Mouse (Mus musculus) forebrain, postnatal 0 days (tissue): Measurements from ENCODE around the gene Dpm2. TPM values are rescaled to one million over a fixed set of nuclear protein-coding genes. Genes with fewer than 3 reads are reported as not detected.

Source experiments
- ATAC-seq: fragments of 200-750 bp; cut with Nextera tagmentation; 2 replicates; pipeline ENCODE4 v1.8.0; 2017; ENCODE audit warnings: mild to moderate bottlenecking, moderate library complexity
- DNase-seq: peaks from one replicate; pipeline ENCODE4 v3.0.0-alpha.2; 2015
- H3K27ac ChIP-seq: fragments of 300-500 bp; sonication (generic); 2 replicates; pipeline ENCODE4 v1.5.1; 2014; ENCODE audit warnings: low read depth, mild to moderate bottlenecking, antibody characterized with exemption, low read length, moderate library complexity, mixed read lengths
- H3K27me3 ChIP-seq: fragments of 300-500 bp; sonication (generic); 2 replicates; pipeline ENCODE4 v1.6.1; 2014; ENCODE audit warnings: mild to moderate bottlenecking, low read length, mixed read lengths; ENCODE audit not compliant: insufficient read depth
- H3K36me3 ChIP-seq: fragments of 300-500 bp; sonication (generic); 2 replicates; pipeline ENCODE4 v1.6.1; 2014; ENCODE audit warnings: mild to moderate bottlenecking, moderate library complexity; ENCODE audit not compliant: insufficient read depth
- H3K4me1 ChIP-seq: fragments of 300-500 bp; sonication (generic); 2 replicates; pipeline ENCODE4 v1.6.1; 2014; ENCODE audit warnings: antibody characterized with exemption; ENCODE audit not compliant: insufficient read depth
- H3K4me2 ChIP-seq: fragments of 300-500 bp; sonication (generic); 2 replicates; pipeline ENCODE4 v1.6.1; 2014; ENCODE audit warnings: low read depth, mild to moderate bottlenecking, moderate library complexity
- H3K4me3 ChIP-seq: fragments of 300-500 bp; sonication (generic); 2 replicates; pipeline ENCODE4 v1.5.1; 2014; ENCODE audit warnings: low read depth, low read length, mixed read lengths
- H3K9ac ChIP-seq: fragments of 300-500 bp; sonication (generic); 2 replicates; pipeline ENCODE4 v1.6.1; 2014; ENCODE audit warnings: mild to moderate bottlenecking
- H3K9me3 ChIP-seq: fragments of 300-500 bp; sonication (generic); 2 replicates; pipeline ENCODE4 v1.6.1; 2016; ENCODE audit warnings: low read length
- CTCF ChIP-seq: sonication (generic); IDR thresholded peaks from 2 replicates; pipeline ENCODE4 v1.5.1; 2016; ENCODE audit warnings: antibody characterized with exemption, control low read depth, low read depth
- WGBS: fragments of 180-500 bp; shearing (Covaris S2); extraction: QIAGEN DNeasy Blood & Tissue Kit; methylation state at CpG from one replicate; pipeline ENCODE4 v1.1.7; 2014; 5-methylcytosine and 5-hydroxymethylcytosine counted together
- polyA plus RNA-seq: library from polyadenylated mRNA; unstranded; fragments of >200 nt; fragmentation: Nextera tagmentation; extraction: Ambion mirVana; gene quantifications from 2 replicates; pipeline ENCODE4 v1.2.1, GENCODE M21; 2015
- total RNA-seq: library from RNA; depleted of rRNA; stranded (reverse); fragments of >200 nt; gene quantifications from 2 replicates; pipeline ENCODE4 v1.2.3, GENCODE M21; 2014

The Dpm2 gene
- total and polyA plus RNA-seq, 2 experiments from 2014 or later = 60.5 to 142 TPM

- Histone ChIP-seq H3K9me3 (no peaks in the 10 kb centered on the region), H3K4me1 (peaks cover 7% of the 10 kb centered on the region), H3K4me2 (peak overlapping the region; percentile 61), H3K36me3 (no peaks in the 10 kb centered on the region), H3K27me3 (peaks cover 3% of the 10 kb centered on the region; the same call in 1 of the 2 replicates), H3K4me3 (peak overlapping the region; percentile 33), H3K27ac (no peak overlapping the region; the same call in 1 of the 2 replicates), H3K9ac (peak overlapping the region; percentile 40; the same call in 1 of the 2 replicates)
- ATAC-seq (peak; percentile 77), DNase-seq (peak; percentile 90)
- peak; percentile 98 for TF ChIP-seq CTCF
- 12% methylated on average over 37 of the region's 37 CpGs for WGBS
These were observed 12.5 kb downstream of the Dpm2 start for GRCm38 (mm10) chr2:32582830-32583799.

- no peak for ATAC-seq
- no peak for TF ChIP-seq CTCF
- H3K4me1 ChIP-seq = peaks cover 12% of the 10 kb centered on the region
- WGBS = 87% methylated on average over 7 of the region's 7 CpGs
- no peak overlapping the region for H3K4me3 ChIP-seq
- no peak for DNase-seq
- H3K36me3 ChIP-seq = no peaks in the 10 kb centered on the region
- no peaks in the 10 kb centered on the region for H3K27me3 ChIP-seq
- no peaks in the 10 kb centered on the region for H3K9me3 ChIP-seq
- no peak overlapping the region for H3K4me2 ChIP-seq
- no peak overlapping the region for H3K9ac ChIP-seq
- H3K27ac ChIP-seq = no peak overlapping the region
These were observed 14.6 kb downstream of the Dpm2 start for GRCm38 (mm10) chr2:32585149-32585714.

- peak within 1 kb of the TSS; percentile 57; the same call in 1 of the 2 replicates for H3K27ac ChIP-seq
These were observed 16.3 kb downstream of the Dpm2 start, which contains the start of gene St6galnac4 for GRCm38 (mm10) chr2:32586871-32587351. St6galnac4 (plus strand) TSS chr2:32587095.

GRCm38 (mm10) chr2:32587731-32588321 lies 17.2 kb downstream of the Dpm2 start:
- no peaks in the 10 kb centered on the region for H3K9me3 ChIP-seq
- H3K4me1 ChIP-seq = peaks cover 10% of the 10 kb centered on the region
- H3K4me3 ChIP-seq = peak overlapping the region; percentile 62
- no peak for DNase-seq
- peak overlapping the region; percentile 65 for H3K4me2 ChIP-seq
- H3K27ac ChIP-seq = no peak overlapping the region
- no peak for ATAC-seq
- H3K9ac ChIP-seq = peak overlapping the region; percentile 72
- 52% methylated on average over 9 of the region's 9 CpGs for WGBS
- H3K27me3 ChIP-seq = no peaks in the 10 kb centered on the region
- no peak for TF ChIP-seq CTCF
- H3K36me3 ChIP-seq = no peaks in the 10 kb centered on the region

More at GRCm38 (mm10) chr2:32586871-32587351, 16.3 kb downstream of the Dpm2 start, which contains the start of gene St6galnac4:
- Histone ChIP-seq H3K4me3 (peak within 1 kb of the TSS; percentile 62), H3K27me3 (no peaks in the 10 kb centered on the region), H3K36me3 (no peaks in the 10 kb centered on the region), H3K4me1 (peaks cover 12% of the 10 kb centered on the region), H3K9me3 (no peaks in the 10 kb centered on the region), H3K9ac (peak within 1 kb of the TSS; percentile 72), H3K4me2 (peak within 1 kb of the TSS; percentile 65)
- TF ChIP-seq CTCF = peak; percentile 64
- peak; percentile 89 for ATAC-seq
- peak; percentile 93 for DNase-seq
- WGBS = under 1% methylated on average over 38 of the region's 38 CpGs

GRCm38 (mm10) chr2:32589213-32589795 lies 18.6 kb downstream of the Dpm2 start:
- no peak overlapping the region for H3K4me2 ChIP-seq
- no peaks in the 10 kb centered on the region for H3K27me3 ChIP-seq
- no peaks in the 10 kb centered on the region for H3K9me3 ChIP-seq
- peak overlapping the region; percentile 6; the same call in 1 of the 2 replicates for H3K9ac ChIP-seq
- H3K4me1 ChIP-seq = peaks cover 9% of the 10 kb centered on the region
- no peak for TF ChIP-seq CTCF
- ATAC-seq (no peak), DNase-seq (no peak)
- no peak overlapping the region for H3K4me3 ChIP-seq
- H3K27ac ChIP-seq = no peak overlapping the region
- WGBS = 61% methylated on average over 11 of the region's 11 CpGs
- H3K36me3 ChIP-seq = 0 out of 2 replicates have a peak, but pooled peaks cover 6% of the 10 kb centered on the region

- Histone ChIP-seq H3K27me3 (no peaks in the 10 kb centered on the region), H3K36me3 (peaks cover 11% of the 10 kb centered on the region; the same call in 1 of the 2 replicates), H3K27ac (no peak overlapping the region), H3K4me2 (no peak overlapping the region), H3K4me1 (peaks cover 9% of the 10 kb centered on the region), H3K4me3 (no peak overlapping the region), H3K9me3 (no peaks in the 10 kb centered on the region), H3K9ac (no peak overlapping the region)
- no peak for DNase-seq
- no peak for TF ChIP-seq CTCF
- ATAC-seq = no peak
- WGBS = 79% methylated on average over 10 of the region's 10 CpGs
These were observed 19.6 kb downstream of the Dpm2 start for GRCm38 (mm10) chr2:32590224-32590623.
